Mouse (Mus musculus) layer of hippocampus, postnatal 36 days (tissue): ENCODE results near the gene Gsk3a. TPM values are rescaled to one million over a fixed set of nuclear protein-coding genes. Genes with fewer than 3 reads are reported as not detected.

ENCODE experiments used
- DNase-seq, 2 experiments: peaks; one replicate each; pipeline ENCODE4 v3.0.0; 2022
- total RNA-seq, 2 experiments: library from RNA; stranded (reverse); gene quantifications; 2 replicates each; pipeline ENCODE4 v1.2.3; 2021

Gene Gsk3a
- total RNA-seq, 2 experiments from 2014 or later = 195 to 201 TPM

GRCm38 (mm10) chr7:25220457-25221101, 17.1 kb downstream of the Gsk3a start, which contains the start of gene Dedd2:
Dedd2 (minus strand) TSS chr7:25220615.
- no peak for DNase-seq

DNA sequence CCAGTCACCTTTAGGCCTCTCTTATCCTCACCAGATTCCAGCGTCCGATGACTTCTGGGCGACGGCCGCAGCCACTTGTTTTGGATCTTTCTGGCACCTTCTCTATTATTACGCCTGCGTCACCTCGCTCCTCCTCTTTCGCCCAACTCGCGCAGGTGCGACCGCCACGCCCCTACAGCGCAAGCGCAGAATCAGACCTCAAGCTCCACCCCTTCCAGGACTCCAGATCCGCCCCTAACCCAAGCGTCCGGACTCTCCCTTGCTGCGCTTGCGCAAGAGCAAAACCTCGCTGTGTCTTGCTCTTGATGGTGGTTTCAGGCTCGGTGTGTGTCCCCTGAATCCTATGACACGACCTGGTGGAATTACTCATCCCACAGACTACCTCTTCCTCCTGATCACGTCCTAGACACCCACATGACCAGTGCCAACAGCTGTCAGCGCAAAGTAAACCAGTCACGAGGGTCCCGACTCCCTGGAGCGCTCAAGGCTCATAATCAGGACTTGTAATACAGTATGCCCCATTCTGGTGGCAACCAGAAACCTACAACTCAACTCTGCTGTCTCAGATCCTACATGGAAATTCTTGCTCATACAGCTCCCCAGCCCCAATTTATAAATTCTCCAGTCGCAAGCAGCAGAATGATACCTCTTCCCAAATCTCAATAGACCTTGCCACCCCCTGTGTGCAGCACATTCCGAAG, 17.7 kb downstream of the Gsk3a start:
- DNase-seq = peak; percentile 96

GRCm38 (mm10) chr7:25219416-25219750, 18.3 kb downstream of the Gsk3a start:
- DNase-seq = no peak

GRCm38 (mm10) chr7:25218705-25219415, 18.8 kb downstream of the Gsk3a start:
- DNase-seq = peak; percentile 30 to 42

DNA sequence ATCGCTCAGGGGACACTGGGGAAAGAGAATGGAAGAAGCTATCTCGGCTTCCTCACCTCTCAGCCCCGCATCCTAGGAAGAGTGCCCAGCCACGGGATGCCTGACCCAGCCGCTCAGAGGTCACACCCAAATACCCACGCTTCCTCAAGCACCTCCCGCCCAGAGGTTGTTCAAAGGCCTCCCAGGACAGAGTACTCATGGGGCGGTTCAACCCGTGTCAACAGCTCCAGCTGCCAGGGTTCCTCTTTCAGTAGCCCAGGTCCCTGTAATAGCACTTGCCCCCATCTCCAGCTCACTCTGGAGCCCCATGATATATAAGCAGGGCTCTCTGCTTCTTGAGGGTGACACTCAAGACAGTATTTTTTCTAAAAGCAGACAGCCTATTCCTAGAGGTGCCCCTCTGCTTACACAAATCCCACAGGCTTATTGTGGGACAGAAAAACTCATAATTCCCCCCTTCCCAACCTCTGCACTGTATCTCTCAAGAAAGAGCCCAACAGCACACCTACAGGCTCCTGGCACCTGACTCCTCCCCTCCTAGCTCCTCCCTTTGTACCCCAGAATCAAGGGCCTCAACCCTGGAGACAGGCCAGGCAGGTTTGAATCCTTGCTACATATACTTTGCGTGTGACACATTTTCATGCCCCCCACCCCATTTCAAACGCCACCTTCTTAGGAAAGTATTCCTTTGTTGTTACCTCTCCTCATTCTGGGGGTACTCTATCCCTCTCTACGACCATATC, 19.8 kb downstream of the Gsk3a start:
- no peak for DNase-seq

DNA sequence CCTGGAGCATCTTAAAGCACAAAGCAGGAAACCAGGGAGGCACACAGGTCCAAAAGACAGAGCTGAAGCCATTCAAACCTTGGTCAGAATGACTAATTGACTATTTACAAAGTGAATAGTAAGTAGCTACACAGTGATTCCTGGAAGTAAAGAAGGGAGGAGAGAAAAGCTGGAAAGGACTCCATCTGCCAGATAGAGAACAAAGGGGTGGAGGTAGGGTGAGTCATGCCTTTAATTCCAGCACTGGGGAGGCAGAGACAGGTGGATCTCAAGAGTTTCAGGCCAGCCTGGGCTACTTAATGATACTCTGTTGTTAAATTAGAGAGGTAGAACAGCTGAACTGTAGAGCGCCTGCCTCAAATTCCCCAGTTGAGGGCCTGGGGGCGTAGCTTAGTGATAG, 23.5 kb downstream of the Gsk3a start:
- DNase-seq = no peak

DNA sequence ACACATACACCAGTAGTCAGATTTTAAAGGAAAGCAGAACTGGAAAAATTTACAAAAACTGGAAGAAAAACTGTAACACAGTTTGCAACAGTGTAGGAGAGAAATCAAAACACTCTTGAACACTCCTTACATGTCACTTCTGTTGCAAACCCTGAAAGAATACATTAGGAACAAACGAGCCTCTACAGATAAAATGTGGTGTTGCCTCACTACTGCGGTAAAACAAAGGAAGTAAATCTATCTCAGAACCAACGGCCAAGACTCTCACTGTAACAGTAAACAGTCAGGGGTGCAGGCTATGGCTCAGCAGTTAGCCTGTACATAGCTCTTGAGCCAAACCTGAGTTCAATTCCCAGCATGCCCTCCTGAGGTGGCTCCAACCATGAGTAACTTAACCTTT, 24.6 kb downstream of the Gsk3a start:
- no peak for DNase-seq

- DNase-seq = no peak
Observed at GRCm38 (mm10) chr7:25210482-25210881, 27.2 kb downstream of the Gsk3a start.

GRCm38 (mm10) chr7:25209161-25209622, 28.5 kb downstream of the Gsk3a start:
- DNase-seq = no peak

DNA sequence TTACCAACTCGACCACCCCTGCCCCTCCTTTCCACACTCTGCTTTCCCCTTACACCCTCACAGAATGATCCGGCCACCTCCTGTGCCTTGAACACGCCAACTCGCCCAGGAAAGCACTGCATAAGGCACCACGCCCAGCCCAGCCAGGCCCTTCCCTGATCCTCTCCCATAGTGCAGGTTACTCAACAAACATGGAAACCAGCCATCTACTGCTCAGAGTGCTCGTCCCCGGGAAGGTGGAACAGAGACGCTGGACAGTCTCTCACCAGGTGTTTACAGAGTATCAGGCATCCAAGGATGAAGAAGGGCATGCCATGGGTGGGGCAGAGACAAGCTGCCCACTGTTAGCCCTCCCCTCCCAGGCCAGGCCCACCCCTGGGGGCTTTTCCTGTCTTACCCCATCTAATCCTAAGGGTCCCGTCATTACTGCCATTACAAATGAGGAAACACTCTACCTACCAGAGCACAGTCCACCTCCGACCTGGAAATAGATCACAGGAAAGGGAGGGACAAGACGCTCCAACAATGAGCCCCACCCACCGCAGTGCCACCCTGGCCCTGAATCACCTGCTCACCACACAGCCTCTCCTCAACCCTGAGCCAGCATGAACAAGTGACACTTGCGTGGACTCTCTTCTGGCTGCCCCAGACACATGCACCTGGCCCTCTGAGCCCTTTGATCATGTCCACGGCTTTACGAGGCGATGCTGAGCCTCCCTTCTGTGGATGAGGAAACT, 31.4 kb downstream of the Gsk3a start:
- DNase-seq = no peak

- DNase-seq = no peak
Observed at GRCm38 (mm10) chr7:25205355-25206093, 32.1 kb downstream of the Gsk3a start.

- no peak for DNase-seq
Observed at GRCm38 (mm10) chr7:25203624-25204023, 34.0 kb downstream of the Gsk3a start.

DNA sequence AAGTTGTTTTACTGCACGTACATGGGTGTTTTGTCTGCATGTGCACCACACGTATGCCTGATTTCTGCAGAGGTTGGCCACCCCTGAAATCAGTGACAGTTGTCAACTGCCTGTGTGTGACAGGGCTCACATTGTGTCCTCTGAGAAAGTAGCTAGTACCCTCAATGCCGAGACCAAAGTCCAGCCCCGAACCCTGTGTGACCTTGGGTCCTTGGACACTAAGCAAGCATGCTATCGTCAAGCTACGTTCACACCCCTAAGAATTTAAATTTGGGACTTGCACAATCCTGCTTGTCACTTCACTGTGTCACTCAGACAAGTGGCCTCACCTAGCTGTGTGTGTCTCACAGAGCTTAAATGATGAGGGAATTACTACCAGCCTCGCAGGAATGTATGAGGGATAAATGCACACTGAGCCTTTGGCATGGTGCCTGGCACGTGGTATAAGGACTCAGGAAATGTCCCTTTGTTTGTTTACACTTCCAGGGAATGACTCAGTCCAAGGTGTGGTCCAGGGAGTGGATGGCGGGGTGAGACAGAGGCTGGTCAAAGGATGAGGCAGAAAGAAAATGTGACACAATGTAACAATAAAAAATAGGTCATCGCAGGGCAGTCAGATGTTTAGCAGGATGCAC, 40.1 kb downstream of the Gsk3a start:
- no peak for DNase-seq

DNA sequence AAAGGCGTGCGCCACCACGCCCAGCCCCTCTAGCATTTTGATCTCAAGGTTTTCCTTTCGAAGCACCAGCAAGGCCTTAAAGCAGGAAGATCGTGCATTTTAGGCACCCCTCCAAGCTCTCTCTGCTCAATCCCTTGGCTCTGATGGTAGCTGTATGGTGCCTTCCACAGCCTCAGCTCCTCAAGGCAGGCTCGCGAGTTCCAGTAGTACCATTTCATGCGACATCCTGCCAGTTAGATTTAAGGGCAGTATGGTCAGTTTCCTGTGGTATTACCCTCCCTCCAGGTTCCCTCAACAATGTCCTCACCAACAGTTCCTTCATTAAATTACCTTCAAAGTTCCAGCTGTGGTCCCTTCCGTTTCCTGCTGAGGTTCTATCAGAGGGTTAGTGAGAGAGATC, 41.5 kb downstream of the Gsk3a start:
- DNase-seq = no peak

DNA sequence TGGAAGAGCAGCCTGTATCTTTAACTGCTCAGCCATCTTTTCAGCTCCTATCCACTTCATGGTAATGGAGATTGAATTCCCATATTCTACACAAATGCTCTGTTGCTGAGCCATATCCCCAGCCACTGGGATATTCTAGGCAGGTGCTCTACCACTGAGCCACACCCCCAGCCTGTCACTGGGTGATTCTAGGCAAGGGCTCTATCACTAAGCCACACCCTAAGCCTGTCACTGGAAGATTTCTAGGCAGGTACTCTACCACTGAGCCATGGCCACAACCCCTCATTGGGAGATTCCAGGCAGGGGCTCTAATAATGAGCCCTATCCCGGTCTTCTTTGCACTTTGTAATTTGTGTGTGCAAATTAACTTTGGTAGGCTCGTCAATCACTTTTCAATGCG, 42.5 kb downstream of the Gsk3a start:
- DNase-seq = no peak

DNA sequence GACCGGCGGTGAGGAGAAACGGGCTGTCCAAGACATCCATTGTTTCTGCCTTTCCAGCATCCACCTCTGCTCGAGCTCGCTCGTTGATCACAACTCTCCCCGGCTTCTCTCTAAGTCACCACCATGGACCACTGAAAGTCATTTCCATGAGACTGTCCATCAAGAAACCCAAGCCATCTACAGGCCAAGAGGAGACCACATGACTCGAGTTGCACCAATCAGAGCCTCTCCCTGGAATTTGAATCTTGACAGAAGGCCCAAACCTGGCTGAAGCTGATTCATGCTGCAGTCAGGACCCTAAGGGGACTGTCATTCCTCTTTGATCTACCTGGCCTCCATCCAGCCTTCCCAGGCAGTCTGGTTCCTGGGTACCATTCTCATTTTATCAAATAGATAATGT, 45.5 kb downstream of the Gsk3a start:
- no peak for DNase-seq

DNA sequence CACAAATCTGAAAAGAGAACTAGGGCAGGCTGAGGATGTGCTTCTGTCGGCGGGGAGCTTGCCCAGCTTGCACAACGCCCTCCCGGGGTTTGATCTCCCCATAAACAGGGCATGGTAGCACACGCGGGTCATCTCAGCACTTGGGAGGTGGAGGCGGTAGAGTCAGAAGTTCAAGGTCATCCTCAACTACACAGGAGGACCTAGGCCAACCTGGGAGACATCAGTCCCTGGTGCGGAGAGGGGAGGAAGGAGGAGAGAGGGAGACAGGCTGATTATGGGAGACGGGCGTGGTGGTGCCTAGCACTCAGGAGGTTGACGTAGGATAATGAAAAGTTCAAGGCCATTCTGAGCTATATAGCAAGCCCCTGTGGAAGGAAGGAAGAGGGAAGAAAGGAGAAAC, 46.8 kb downstream of the Gsk3a start:
- DNase-seq = no peak

DNA sequence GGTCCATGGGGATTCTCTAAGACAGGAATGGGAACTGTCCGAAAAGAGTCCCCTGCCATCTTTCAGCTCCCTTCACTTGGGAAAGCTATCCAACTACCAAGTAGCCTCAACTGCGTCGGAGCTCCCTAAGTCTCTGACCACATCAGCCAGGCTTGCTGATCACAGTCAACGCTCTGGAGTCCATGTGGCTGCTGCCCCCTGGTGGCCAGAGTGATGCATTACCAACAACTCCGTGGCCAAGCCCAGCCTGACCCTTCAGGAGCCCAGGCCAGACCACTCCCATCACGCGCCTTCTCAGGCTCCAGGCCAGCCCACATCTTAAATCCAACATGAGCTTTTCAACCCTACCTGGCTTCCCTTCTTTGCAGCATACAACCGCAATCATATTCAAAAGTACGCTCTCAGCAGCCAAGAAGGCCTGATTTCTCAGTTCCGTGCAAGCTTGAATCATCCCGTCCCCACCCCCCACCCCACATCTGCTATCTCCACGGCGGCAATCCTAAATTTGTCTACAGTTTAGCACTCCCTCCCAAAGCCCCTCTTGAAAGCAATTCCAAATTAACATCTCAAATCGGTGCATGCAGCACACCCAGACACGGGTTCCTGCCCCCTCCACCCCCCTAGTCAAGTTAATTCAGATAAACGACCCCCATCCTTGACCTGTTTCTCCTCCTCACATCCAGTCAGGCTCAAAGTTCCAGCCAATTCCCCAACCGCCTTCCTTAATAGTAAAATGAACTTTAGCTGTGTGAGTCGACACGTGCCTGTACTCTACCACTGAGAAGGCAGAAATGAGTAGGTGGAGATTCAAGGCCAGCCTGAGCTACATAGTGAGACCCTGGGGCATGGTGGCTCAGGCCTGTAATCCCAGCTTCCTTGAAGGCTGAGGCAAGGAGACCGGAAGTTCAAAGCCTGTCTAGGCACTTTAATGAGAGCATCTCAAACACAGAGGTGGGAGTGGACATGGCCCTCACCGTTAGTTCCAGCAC, 49.7 kb downstream of the Gsk3a start:
- peak; percentile 84 to 87 for DNase-seq

DNA sequence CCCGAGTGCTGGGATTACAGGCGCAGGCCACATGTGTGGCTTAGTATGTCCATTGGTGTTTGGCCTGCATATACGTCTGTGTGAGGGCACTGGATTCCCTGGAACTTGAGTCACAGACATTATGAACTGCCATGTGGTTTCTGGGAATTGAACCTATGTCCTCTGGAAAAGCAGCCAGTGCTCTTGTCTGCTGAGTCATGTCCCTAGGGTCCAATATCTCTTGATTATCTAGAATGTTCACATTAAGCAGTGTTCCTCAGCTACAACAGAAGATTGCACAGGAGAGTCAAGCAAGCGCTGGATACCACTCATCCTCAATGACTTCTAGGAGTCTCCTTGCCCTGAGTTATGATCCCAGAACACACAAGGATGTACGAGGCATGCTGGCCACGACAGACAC, 53.6 kb downstream of the Gsk3a start:
- no peak for DNase-seq

DNA sequence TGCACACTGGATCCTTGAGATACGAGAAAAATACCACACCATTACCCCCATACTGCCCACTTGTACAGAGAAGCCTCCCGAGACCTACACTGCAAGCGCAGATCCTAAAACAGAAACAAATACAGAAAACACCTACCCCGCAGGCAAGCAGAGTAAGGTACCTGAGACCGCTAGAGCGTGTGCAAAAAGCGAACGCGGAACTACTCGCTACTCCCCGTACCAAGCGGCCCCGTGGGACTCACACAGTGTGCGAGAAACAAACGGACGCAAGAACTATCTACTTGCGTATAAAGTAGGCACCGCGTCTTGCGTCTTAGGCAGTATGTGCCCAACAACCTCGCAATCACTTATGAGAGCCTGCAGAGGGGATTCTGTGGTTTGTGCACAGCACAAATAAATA, 55.8 kb downstream of the Gsk3a start:
- no peak for DNase-seq
